Mouse (Mus musculus): ENCODE data around the gene Gtse1. TPM values are rescaled to one million over a fixed set of nuclear protein-coding genes. Genes with fewer than 3 reads are reported as not detected.

Gtse1 gene
- polyA plus RNA-seq, 1 experiment from 2014 or later: 15.7 TPM

- Histone ChIP-seq H3K4me2 (replicated peaks) (peak overlapping the region; percentile 86), H3K9me3 (no peaks in the 10 kb centered on the region), H3K4me3 (peak overlapping the region; percentile 80), H3K9ac (replicated peaks) (peak overlapping the region; percentile 93), H3K27ac (replicated peaks) (peak overlapping the region; percentile 86), H3K27me3 (no peaks in the 10 kb centered on the region), H3K36me3 (peaks cover 19% of the 10 kb centered on the region; the same call in 1 of the 2 replicates), H3K4me1 (peaks cover 22% of the 10 kb centered on the region)
- 2% methylated on average over 18 of the region's 18 CpGs for WGBS
- ATAC-seq (replicated peaks): peak; percentile 36
These were observed 20.0 kb downstream of the Gtse1 start for GRCm38 (mm10) chr15:85879498-85879895.

DNA sequence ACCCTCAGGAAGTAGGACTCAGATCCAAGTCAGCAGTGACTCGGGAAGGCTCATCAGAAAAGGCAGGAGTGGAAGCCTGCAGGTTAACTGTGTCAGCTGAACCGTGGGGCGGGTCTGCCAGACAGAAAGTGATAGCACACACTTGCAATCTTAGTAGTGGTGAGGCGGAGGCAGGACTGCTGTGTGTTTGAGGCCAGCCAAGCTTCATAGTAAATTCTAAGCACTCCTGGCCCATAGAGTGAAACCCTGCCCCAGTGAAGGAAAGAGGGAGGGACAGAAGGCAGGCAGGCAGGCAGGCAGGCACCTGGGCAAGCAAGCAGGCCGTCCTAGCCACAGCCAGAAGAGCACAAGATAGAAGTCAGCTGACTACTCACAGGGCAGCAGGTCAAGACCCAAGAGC lies 26.1 kb downstream of the Gtse1 start:
- H3K9ac ChIP-seq (replicated peaks): no peak overlapping the region
- peaks cover 36% of the 10 kb centered on the region; the same call in 1 of the 2 replicates for H3K36me3 ChIP-seq
- H3K4me3 ChIP-seq: no peak overlapping the region
- H3K4me2 ChIP-seq (replicated peaks): no peak overlapping the region
- 88% methylated on average over 5 of the region's 5 CpGs for WGBS
- H3K4me1 ChIP-seq: peaks cover 4% of the 10 kb centered on the region
- no peaks in the 10 kb centered on the region for H3K27me3 ChIP-seq
- H3K27ac ChIP-seq (replicated peaks): no peak overlapping the region
- H3K9me3 ChIP-seq: no peaks in the 10 kb centered on the region
- no peak for ATAC-seq (replicated peaks)

- 98% methylated on average over 4 of the region's 4 CpGs for WGBS
- H3K36me3 ChIP-seq: peaks cover 45% of the 10 kb centered on the region
- peaks cover 19% of the 10 kb centered on the region for H3K4me1 ChIP-seq
- H3K9ac ChIP-seq (replicated peaks): no peak overlapping the region
- H3K4me2 ChIP-seq (replicated peaks): no peak overlapping the region
- H3K9me3 ChIP-seq: no peaks in the 10 kb centered on the region
- H3K4me3 ChIP-seq: no peak overlapping the region
- no peak overlapping the region for H3K27ac ChIP-seq (replicated peaks)
- no peak for ATAC-seq (replicated peaks)
- H3K27me3 ChIP-seq: no peaks in the 10 kb centered on the region
These were observed 29.7 kb downstream of the Gtse1 start for GRCm38 (mm10) chr15:85889235-85889634.

- peak overlapping the region; percentile 67 for H3K27ac ChIP-seq (replicated peaks)
- ATAC-seq (replicated peaks): no peak
- H3K9ac ChIP-seq (replicated peaks): no peak overlapping the region
- peaks cover 19% of the 10 kb centered on the region for H3K4me1 ChIP-seq
- H3K27me3 ChIP-seq: no peaks in the 10 kb centered on the region
- no peak overlapping the region for H3K4me3 ChIP-seq
- WGBS: 49% methylated on average over 10 of the region's 10 CpGs
- H3K36me3 ChIP-seq: peaks cover 42% of the 10 kb centered on the region
- no peak overlapping the region for H3K4me2 ChIP-seq (replicated peaks)
- H3K9me3 ChIP-seq: no peaks in the 10 kb centered on the region
These were observed 32.4 kb downstream of the Gtse1 start for GRCm38 (mm10) chr15:85891971-85892370.

DNA sequence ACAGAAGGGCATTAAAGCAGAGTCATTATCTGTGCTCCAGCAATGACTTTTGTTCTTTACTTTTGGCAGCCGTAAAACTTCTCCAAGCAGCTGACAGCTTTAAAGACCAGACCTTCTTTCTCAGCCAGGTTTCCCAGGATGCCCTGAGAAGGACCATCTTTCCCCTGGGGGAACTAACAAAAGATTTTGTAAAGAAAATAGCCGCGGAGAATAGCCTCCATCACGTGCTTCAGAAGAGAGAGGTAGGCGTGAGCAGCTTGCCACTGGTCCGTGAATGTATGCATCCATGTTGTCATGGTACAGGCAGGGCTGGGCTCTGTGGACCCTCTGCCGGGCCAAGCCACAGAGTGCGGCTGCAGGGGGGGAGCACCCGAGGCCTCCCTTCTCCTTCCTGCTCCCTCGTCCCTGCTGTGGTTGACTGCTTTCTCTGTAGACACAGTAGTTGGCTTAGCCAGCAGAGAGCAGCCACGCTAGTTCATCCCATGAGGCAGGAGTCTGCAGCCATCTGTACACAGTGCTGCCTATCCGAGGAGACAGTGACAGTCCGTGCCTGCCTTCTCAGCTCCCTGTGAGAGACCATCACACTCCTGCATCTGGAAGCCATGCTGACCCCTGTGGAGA lies 33.1 kb downstream of the Gtse1 start:
- peaks cover 47% of the 10 kb centered on the region for H3K36me3 ChIP-seq
- H3K9ac ChIP-seq (replicated peaks): no peak overlapping the region
- no peak overlapping the region for H3K4me3 ChIP-seq
- H3K4me1 ChIP-seq: peaks cover 19% of the 10 kb centered on the region
- H3K4me2 ChIP-seq (replicated peaks): no peak overlapping the region
- H3K27me3 ChIP-seq: no peaks in the 10 kb centered on the region
- ATAC-seq (replicated peaks): peak; percentile 30; the same call in 1 of the 2 replicates
- WGBS: 55% methylated on average over 13 of the region's 13 CpGs
- H3K27ac ChIP-seq (replicated peaks): peak overlapping the region; percentile 67
- no peaks in the 10 kb centered on the region for H3K9me3 ChIP-seq

DNA sequence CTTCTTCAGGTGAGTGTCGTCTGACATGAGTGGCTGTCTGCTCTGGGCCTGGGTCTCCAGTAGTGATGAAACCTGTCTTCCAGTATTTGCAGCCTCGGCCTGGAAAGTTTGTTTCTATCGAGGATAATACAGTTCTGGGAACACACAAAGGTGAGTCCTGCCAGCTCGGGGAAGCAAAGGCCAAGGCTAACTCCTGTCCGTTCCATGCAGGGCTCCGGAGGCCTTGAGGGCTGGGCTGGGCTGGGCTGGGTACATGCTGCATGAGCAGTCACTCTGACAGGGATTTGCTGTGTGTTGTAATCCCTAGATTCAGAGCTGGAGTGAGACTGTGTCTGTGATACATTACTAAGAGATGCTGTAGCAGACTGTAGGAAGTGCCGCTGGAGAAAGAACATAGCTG lies 34.3 kb downstream of the Gtse1 start:
- H3K27ac ChIP-seq (replicated peaks): no peak overlapping the region
- H3K27me3 ChIP-seq: no peaks in the 10 kb centered on the region
- no peak for ATAC-seq (replicated peaks)
- H3K4me2 ChIP-seq (replicated peaks): no peak overlapping the region
- no peaks in the 10 kb centered on the region for H3K9me3 ChIP-seq
- peaks cover 55% of the 10 kb centered on the region for H3K36me3 ChIP-seq
- no peak overlapping the region for H3K9ac ChIP-seq (replicated peaks)
- H3K4me3 ChIP-seq: no peak overlapping the region
- peaks cover 19% of the 10 kb centered on the region for H3K4me1 ChIP-seq
- WGBS: 91% methylated on average over 7 of the region's 7 CpGs

- H3K4me1 ChIP-seq: peaks cover 23% of the 10 kb centered on the region
- no peaks in the 10 kb centered on the region for H3K9me3 ChIP-seq
- peaks cover 50% of the 10 kb centered on the region for H3K36me3 ChIP-seq
- H3K4me2 ChIP-seq (replicated peaks): no peak overlapping the region
- WGBS: 10% methylated on average over 8 of the region's 8 CpGs
- H3K9ac ChIP-seq (replicated peaks): no peak overlapping the region
- no peak overlapping the region for H3K27ac ChIP-seq (replicated peaks)
- peak; percentile 41 for ATAC-seq (replicated peaks)
- no peaks in the 10 kb centered on the region for H3K27me3 ChIP-seq
- no peak overlapping the region for H3K4me3 ChIP-seq
These were observed 36.7 kb downstream of the Gtse1 start for GRCm38 (mm10) chr15:85896284-85896683.

GRCm38 (mm10) chr15:85897113-85897512 lies 37.6 kb downstream of the Gtse1 start:
- Histone ChIP-seq H3K9ac (replicated peaks) (no peak overlapping the region), H3K36me3 (peaks cover 45% of the 10 kb centered on the region), H3K4me1 (peaks cover 18% of the 10 kb centered on the region; the same call in 1 of the 2 replicates), H3K27ac (replicated peaks) (no peak overlapping the region), H3K9me3 (no peaks in the 10 kb centered on the region), H3K27me3 (no peaks in the 10 kb centered on the region), H3K4me3 (no peak overlapping the region), H3K4me2 (replicated peaks) (no peak overlapping the region)
- 85% methylated on average over 10 of the region's 10 CpGs for WGBS
- ATAC-seq (replicated peaks): no peak

GRCm38 (mm10) chr15:85899396-85899795 lies 39.9 kb downstream of the Gtse1 start:
- Histone ChIP-seq H3K27ac (replicated peaks) (peak overlapping the region; percentile 42; the same call in 1 of the 2 replicates), H3K36me3 (peaks cover 26% of the 10 kb centered on the region), H3K9me3 (no peaks in the 10 kb centered on the region), H3K4me1 (0 out of 2 replicates have a peak, but pooled peaks cover 4% of the 10 kb centered on the region), H3K4me3 (no peak overlapping the region), H3K4me2 (replicated peaks) (no peak overlapping the region), H3K9ac (replicated peaks) (no peak overlapping the region), H3K27me3 (no peaks in the 10 kb centered on the region)
- 31% methylated on average over 6 of the region's 6 CpGs for WGBS
- ATAC-seq (replicated peaks): no peak

DNA sequence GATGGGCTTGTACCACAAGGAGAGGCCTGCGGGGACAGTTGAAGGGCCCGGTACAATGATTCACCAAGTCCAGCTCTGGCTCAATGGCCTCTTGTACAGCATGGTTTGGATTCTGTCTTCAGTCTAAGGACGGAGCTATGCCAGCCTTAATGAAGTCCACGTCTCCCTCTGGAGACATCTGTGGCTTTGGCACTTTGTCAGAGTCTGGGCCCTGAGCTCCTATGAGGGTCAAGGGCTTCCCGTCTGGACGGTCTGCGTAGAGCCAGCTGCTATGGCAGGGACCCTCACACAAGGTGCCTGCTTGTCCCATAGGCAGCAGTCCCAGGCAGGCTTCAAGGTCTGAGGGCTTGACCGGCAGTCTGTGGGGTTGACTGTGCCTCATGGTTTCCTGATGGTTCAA lies 40.8 kb downstream of the Gtse1 start:
- no peak overlapping the region for H3K9ac ChIP-seq (replicated peaks)
- no peak overlapping the region for H3K4me3 ChIP-seq
- H3K36me3 ChIP-seq: peaks cover 17% of the 10 kb centered on the region
- no peak for ATAC-seq (replicated peaks)
- no peak overlapping the region for H3K4me2 ChIP-seq (replicated peaks)
- 0 out of 2 replicates have a peak, but pooled peaks cover 4% of the 10 kb centered on the region for H3K4me1 ChIP-seq
- H3K27ac ChIP-seq (replicated peaks): peak overlapping the region; percentile 42
- no peaks in the 10 kb centered on the region for H3K27me3 ChIP-seq
- H3K9me3 ChIP-seq: no peaks in the 10 kb centered on the region
- 80% methylated on average over 8 of the region's 8 CpGs for WGBS

DNA sequence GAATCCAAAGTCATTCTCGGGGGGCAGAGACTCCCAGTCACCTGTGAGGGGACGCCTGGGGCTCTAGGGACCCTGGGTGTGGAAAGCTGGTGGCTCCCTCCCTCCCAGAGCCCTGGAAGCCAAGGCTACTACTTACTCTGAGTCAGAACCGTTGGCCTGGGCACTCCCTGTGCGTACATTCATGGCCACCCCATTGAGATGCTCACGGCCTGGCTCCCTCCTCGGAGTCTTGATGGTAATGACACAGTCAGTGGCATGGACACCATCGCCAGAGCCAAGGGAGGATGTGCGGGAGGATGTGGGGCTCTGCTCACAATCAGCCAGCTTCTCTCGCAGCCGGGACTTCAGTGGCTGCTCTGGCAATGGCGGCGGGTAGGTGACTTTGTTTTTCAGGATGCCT lies 41.3 kb downstream of the Gtse1 start:
- H3K4me1 ChIP-seq: 0 out of 2 replicates have a peak, but pooled peaks cover 4% of the 10 kb centered on the region
- no peaks in the 10 kb centered on the region for H3K27me3 ChIP-seq
- 78% methylated on average over 12 of the region's 12 CpGs for WGBS
- no peak overlapping the region for H3K4me3 ChIP-seq
- H3K9me3 ChIP-seq: no peaks in the 10 kb centered on the region
- H3K36me3 ChIP-seq: peaks cover 17% of the 10 kb centered on the region
- ATAC-seq (replicated peaks): no peak
- no peak overlapping the region for H3K9ac ChIP-seq (replicated peaks)
- no peak overlapping the region for H3K4me2 ChIP-seq (replicated peaks)
- peak overlapping the region; percentile 42; the same call in 1 of the 2 replicates for H3K27ac ChIP-seq (replicated peaks)

GRCm38 (mm10) chr15:85902505-85902904 lies 43.0 kb downstream of the Gtse1 start:
- H3K4me2 ChIP-seq (replicated peaks): no peak overlapping the region
- ATAC-seq (replicated peaks): no peak
- H3K36me3 ChIP-seq: peaks cover 8% of the 10 kb centered on the region
- H3K4me3 ChIP-seq: no peak overlapping the region
- H3K9me3 ChIP-seq: no peaks in the 10 kb centered on the region
- 83% methylated on average over 10 of the region's 10 CpGs for WGBS
- H3K27me3 ChIP-seq: no peaks in the 10 kb centered on the region
- no peak overlapping the region for H3K27ac ChIP-seq (replicated peaks)
- no peak overlapping the region for H3K9ac ChIP-seq (replicated peaks)
- 0 out of 2 replicates have a peak, but pooled peaks cover 4% of the 10 kb centered on the region for H3K4me1 ChIP-seq

DNA sequence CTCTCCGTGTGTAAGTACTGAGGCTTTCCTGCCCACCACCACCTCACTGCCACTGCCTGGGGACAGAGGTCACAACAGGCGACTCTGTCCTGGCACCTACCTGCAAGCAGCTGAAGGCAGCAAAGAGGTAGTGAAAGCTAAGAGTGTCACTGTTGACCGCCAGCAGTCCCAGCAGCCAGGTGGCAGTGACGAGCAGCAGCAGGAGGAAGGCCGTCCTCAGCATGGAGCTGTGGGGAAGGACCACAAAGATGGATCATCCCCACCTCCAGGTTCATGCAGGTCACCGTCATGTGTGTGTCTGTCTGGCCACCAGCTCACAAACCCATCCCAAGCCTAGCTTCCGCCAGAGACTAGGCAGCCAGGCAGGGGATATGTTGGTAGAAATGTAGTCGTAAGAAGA lies 44.3 kb downstream of the Gtse1 start:
- H3K27ac ChIP-seq (replicated peaks): no peak overlapping the region
- WGBS: 79% methylated on average over 8 of the region's 8 CpGs

More for the DNA sequence above, 44.3 kb downstream of the Gtse1 start:
- no peak for ATAC-seq (replicated peaks)
- no peak overlapping the region for H3K4me2 ChIP-seq (replicated peaks)
- H3K4me3 ChIP-seq: no peak overlapping the region
- 0 out of 2 replicates have a peak, but pooled peaks cover 4% of the 10 kb centered on the region for H3K4me1 ChIP-seq
- H3K9ac ChIP-seq (replicated peaks): no peak overlapping the region
- H3K36me3 ChIP-seq: no peaks in the 10 kb centered on the region
- no peaks in the 10 kb centered on the region for H3K9me3 ChIP-seq
- H3K27me3 ChIP-seq: no peaks in the 10 kb centered on the region
